Mouse (Mus musculus): ENCODE results near the gene Ms4a18. TPM values are rescaled to one million over a fixed set of nuclear protein-coding genes. Genes with fewer than 3 reads are reported as not detected.

The Ms4a18 gene
- polyA plus RNA-seq, 1 experiment, result 0.38 TPM

GRCm38 (mm10) chr19:10965721-10966120 lies 52.1 kb downstream of the Ms4a18 start:
- 95% methylated on average over 7 of the region's 7 CpGs for WGBS
- Histone ChIP-seq H3K4me1 (replicated peaks; ENCODE audit: control insufficient read depth, insufficient read depth, low read length) (no peaks in the 10 kb centered on the region), H3K27me3 (ENCODE audit: control insufficient read depth, insufficient read depth, low read length) (no peaks in the 10 kb centered on the region), H3K27ac (ENCODE audit: control insufficient read depth, insufficient read depth, low read length) (no peak overlapping the region), H3K4me3 (ENCODE audit: control insufficient read depth, insufficient read depth, low read length) (no peak overlapping the region), H3K36me3 (ENCODE audit: control insufficient read depth, insufficient read depth, low read length) (no peaks in the 10 kb centered on the region)
- DNase-seq, result no peak
- TF ChIP-seq POLR2A (IDR thresholded peaks at IDR 0.05; ENCODE audit: control insufficient read depth, extremely low read depth, insufficient read depth, low read length, poor library complexity) (no peak), CTCF (IDR thresholded peaks at IDR 0.05; ENCODE audit: borderline replicate concordance, control insufficient read depth, extremely low read depth, insufficient read depth, low read length, poor library complexity) (no peak)

- TF ChIP-seq CTCF (IDR thresholded peaks at IDR 0.05; ENCODE audit: borderline replicate concordance, control insufficient read depth, extremely low read depth, insufficient read depth, low read length, poor library complexity), result no peak
- Histone ChIP-seq H3K4me1 (replicated peaks; ENCODE audit: control insufficient read depth, insufficient read depth, low read length) (no peaks in the 10 kb centered on the region), H3K36me3 (ENCODE audit: control insufficient read depth, insufficient read depth, low read length) (no peaks in the 10 kb centered on the region), H3K27me3 (ENCODE audit: control insufficient read depth, insufficient read depth, low read length) (no peaks in the 10 kb centered on the region), H3K27ac (ENCODE audit: control insufficient read depth, insufficient read depth, low read length) (no peak overlapping the region), H3K4me3 (ENCODE audit: control insufficient read depth, insufficient read depth, low read length) (no peak overlapping the region)
- DNase-seq, result no peak
- WGBS, result 62% methylated on average over 12 of the region's 12 CpGs
Observed at GRCm38 (mm10) chr19:10959978-10960346, 57.9 kb downstream of the Ms4a18 start.

- Histone ChIP-seq H3K27ac (ENCODE audit: control insufficient read depth, insufficient read depth, low read length) (no peak overlapping the region), H3K4me1 (replicated peaks; ENCODE audit: control insufficient read depth, insufficient read depth, low read length) (no peaks in the 10 kb centered on the region), H3K27me3 (ENCODE audit: control insufficient read depth, insufficient read depth, low read length) (no peaks in the 10 kb centered on the region), H3K4me3 (ENCODE audit: control insufficient read depth, insufficient read depth, low read length) (no peak overlapping the region), H3K36me3 (ENCODE audit: control insufficient read depth, insufficient read depth, low read length) (no peaks in the 10 kb centered on the region)
- 37% methylated on average over 11 of the region's 11 CpGs for WGBS
- TF ChIP-seq POLR2A (IDR thresholded peaks at IDR 0.05; ENCODE audit: control insufficient read depth, extremely low read depth, insufficient read depth, low read length, poor library complexity), result no peak
- no peak for TF ChIP-seq CTCF (IDR thresholded peaks at IDR 0.05; ENCODE audit: borderline replicate concordance, control insufficient read depth, extremely low read depth, insufficient read depth, low read length, poor library complexity)
- peak; percentile 49 for DNase-seq
Observed at GRCm38 (mm10) chr19:10959085-10959977, 58.5 kb downstream of the Ms4a18 start.

GRCm38 (mm10) chr19:10952021-10952939 lies 65.6 kb downstream of the Ms4a18 start:
- Histone ChIP-seq H3K4me3 (ENCODE audit: control insufficient read depth, insufficient read depth, low read length) (no peak overlapping the region), H3K4me1 (replicated peaks; ENCODE audit: control insufficient read depth, insufficient read depth, low read length) (peaks cover 11% of the 10 kb centered on the region), H3K36me3 (ENCODE audit: control insufficient read depth, insufficient read depth, low read length) (no peaks in the 10 kb centered on the region), H3K27ac (ENCODE audit: control insufficient read depth, insufficient read depth, low read length) (no peak overlapping the region), H3K27me3 (ENCODE audit: control insufficient read depth, insufficient read depth, low read length) (no peaks in the 10 kb centered on the region; the same call in 1 of the 2 replicates)
- TF ChIP-seq POLR2A (IDR thresholded peaks at IDR 0.05; ENCODE audit: control insufficient read depth, extremely low read depth, insufficient read depth, low read length, poor library complexity), result no peak
- no peak for TF ChIP-seq CTCF (IDR thresholded peaks at IDR 0.05; ENCODE audit: borderline replicate concordance, control insufficient read depth, extremely low read depth, insufficient read depth, low read length, poor library complexity)
- WGBS, result 85% methylated on average over 11 of the region's 11 CpGs
- DNase-seq, result no peak

- 22% methylated on average over 9 of the region's 9 CpGs for WGBS
- Histone ChIP-seq H3K4me1 (replicated peaks; ENCODE audit: control insufficient read depth, insufficient read depth, low read length) (peaks cover 11% of the 10 kb centered on the region), H3K27ac (ENCODE audit: control insufficient read depth, insufficient read depth, low read length) (no peak overlapping the region)
Observed at GRCm38 (mm10) chr19:10949558-10949957, 68.3 kb downstream of the Ms4a18 start.

GRCm38 (mm10) chr19:10949112-10949511 lies 68.7 kb downstream of the Ms4a18 start, which contains the start of gene Ccdc86:
Gene Ccdc86, minus strand, starts transcription at chr19:10949266.
- peak within 1 kb of the TSS; percentile 62 for H3K4me3 ChIP-seq (ENCODE audit: control insufficient read depth, insufficient read depth, low read length)
- peak; percentile 94 for DNase-seq
- under 1% methylated on average over 30 of the region's 30 CpGs for WGBS
- TF ChIP-seq CTCF (IDR thresholded peaks at IDR 0.05; ENCODE audit: borderline replicate concordance, control insufficient read depth, extremely low read depth, insufficient read depth, low read length, poor library complexity) (peak; percentile 58; the same call in 1 of the 2 replicates), POLR2A (IDR thresholded peaks at IDR 0.05; ENCODE audit: control insufficient read depth, extremely low read depth, insufficient read depth, low read length, poor library complexity) (peak; percentile 49; the same call in 1 of the 2 replicates)
- no peak within 1 kb of the TSS for H3K27ac ChIP-seq (ENCODE audit: control insufficient read depth, insufficient read depth, low read length)
- H3K27me3 ChIP-seq (ENCODE audit: control insufficient read depth, insufficient read depth, low read length), result no peaks in the 10 kb centered on the region; the same call in 1 of the 2 replicates
- no peaks in the 10 kb centered on the region for H3K36me3 ChIP-seq (ENCODE audit: control insufficient read depth, insufficient read depth, low read length)
- peaks cover 11% of the 10 kb centered on the region for H3K4me1 ChIP-seq (replicated peaks; ENCODE audit: control insufficient read depth, insufficient read depth, low read length)

More at GRCm38 (mm10) chr19:10949558-10949957, 68.3 kb downstream of the Ms4a18 start:
- H3K27me3 ChIP-seq (ENCODE audit: control insufficient read depth, insufficient read depth, low read length), result no peaks in the 10 kb centered on the region; the same call in 1 of the 2 replicates
- H3K36me3 ChIP-seq (ENCODE audit: control insufficient read depth, insufficient read depth, low read length), result no peaks in the 10 kb centered on the region
- TF ChIP-seq CTCF (IDR thresholded peaks at IDR 0.05; ENCODE audit: borderline replicate concordance, control insufficient read depth, extremely low read depth, insufficient read depth, low read length, poor library complexity), result no peak
- TF ChIP-seq POLR2A (IDR thresholded peaks at IDR 0.05; ENCODE audit: control insufficient read depth, extremely low read depth, insufficient read depth, low read length, poor library complexity), result no peak
- 0 out of 2 replicates have a peak overlapping the region, but pooled peaks have one; percentile 10 for H3K4me3 ChIP-seq (ENCODE audit: control insufficient read depth, insufficient read depth, low read length)
- no peak for DNase-seq
